Mouse (Mus musculus): ENCODE data around the gene Olfr435. TPM values are rescaled to one million over a fixed set of nuclear protein-coding genes. Genes with fewer than 3 reads are reported as not detected.

The Olfr435 gene
- total and polyA plus RNA-seq, 3 experiments = not detected

- TF ChIP-seq POLR2A (IDR thresholded peaks at IDR 0.05; ENCODE audit: insufficient read depth, low read depth, low read length) (no peak), CTCF (IDR thresholded peaks at IDR 0.05) (peak; percentile 59), EP300 (IDR thresholded peaks at IDR 0.05; ENCODE audit: insufficient read depth, low read depth, low read length) (no peak)
- WGBS = 12% methylated on average over 4 of the region's 4 CpGs
- no peaks in the 10 kb centered on the region for H3K36me3 ChIP-seq (ENCODE audit: control insufficient read depth, insufficient read depth, low read length)
- H3K4me1 ChIP-seq (ENCODE audit: control insufficient read depth, insufficient read depth, low read length) = no peaks in the 10 kb centered on the region
- intact Hi-C loops (cut with DNase I) = no loop called here
- DNase-seq = no peak
- H3K79me2 ChIP-seq (replicated peaks; ENCODE audit: control insufficient read depth, insufficient read depth, low read length) = no peaks in the 10 kb centered on the region
- no peaks in the 10 kb centered on the region for H3K27me3 ChIP-seq (ENCODE audit: control insufficient read depth, insufficient read depth, low read length)
- H3K4me3 ChIP-seq = no peak overlapping the region
- H3K27ac ChIP-seq = no peak overlapping the region
- H3K9ac ChIP-seq (ENCODE audit: low read depth, low read length) = no peak overlapping the region
Observed at GRCm38 (mm10) chr6:43242061-43242460, 45.1 kb downstream of the Olfr435 start.

GRCm38 (mm10) chr6:43247396-43247795 lies 50.5 kb downstream of the Olfr435 start:
- Histone ChIP-seq H3K4me3 (no peak overlapping the region), H3K9ac (ENCODE audit: low read depth, low read length) (no peak overlapping the region), H3K79me2 (replicated peaks; ENCODE audit: control insufficient read depth, insufficient read depth, low read length) (no peaks in the 10 kb centered on the region), H3K36me3 (ENCODE audit: control insufficient read depth, insufficient read depth, low read length) (no peaks in the 10 kb centered on the region), H3K27me3 (ENCODE audit: control insufficient read depth, insufficient read depth, low read length) (no peaks in the 10 kb centered on the region), H3K27ac (no peak overlapping the region), H3K4me1 (ENCODE audit: control insufficient read depth, insufficient read depth, low read length) (no peaks in the 10 kb centered on the region)
- DNase-seq = no peak
- 35% methylated on average over 3 of the region's 3 CpGs for WGBS
- intact Hi-C loops (cut with DNase I) = no loop called here
- no peak for TF ChIP-seq CTCF (IDR thresholded peaks at IDR 0.05)
- TF ChIP-seq POLR2A (IDR thresholded peaks at IDR 0.05; ENCODE audit: insufficient read depth, low read depth, low read length) = no peak
- TF ChIP-seq EP300 (IDR thresholded peaks at IDR 0.05; ENCODE audit: insufficient read depth, low read depth, low read length) = no peak

GRCm38 (mm10) chr6:43252994-43253393 lies 56.0 kb downstream of the Olfr435 start:
- Histone ChIP-seq H3K27ac (no peak overlapping the region), H3K27me3 (ENCODE audit: control insufficient read depth, insufficient read depth, low read length) (no peaks in the 10 kb centered on the region), H3K79me2 (replicated peaks; ENCODE audit: control insufficient read depth, insufficient read depth, low read length) (no peaks in the 10 kb centered on the region), H3K9ac (ENCODE audit: low read depth, low read length) (no peak overlapping the region), H3K4me1 (ENCODE audit: control insufficient read depth, insufficient read depth, low read length) (no peaks in the 10 kb centered on the region), H3K4me3 (no peak overlapping the region), H3K36me3 (ENCODE audit: control insufficient read depth, insufficient read depth, low read length) (no peaks in the 10 kb centered on the region)
- intact Hi-C loops (cut with DNase I) = no loop called here
- no peak for DNase-seq
- TF ChIP-seq EP300 (IDR thresholded peaks at IDR 0.05; ENCODE audit: insufficient read depth, low read depth, low read length) = no peak
- no peak for TF ChIP-seq CTCF (IDR thresholded peaks at IDR 0.05)
- TF ChIP-seq POLR2A (IDR thresholded peaks at IDR 0.05; ENCODE audit: insufficient read depth, low read depth, low read length) = no peak
- WGBS = 65% methylated on average over 1 of the region's 1 CpGs

Other genes starting within 250 kb of the Olfr435 start
- gene Olfr444, start 248.1 kb upstream of the Olfr435 start, total RNA-seq (2021) = not detected
- not detected in 2 replicates for gene Olfr444, start 248.1 kb upstream of the Olfr435 start, polyA plus RNA-seq (2012; rRNA removed)
- gene Olfr441, start 90.8 kb upstream of the Olfr435 start, total RNA-seq (2021) = not detected
- not detected in 2 replicates for gene Olfr441, start 90.8 kb upstream of the Olfr435 start, polyA plus RNA-seq (2012; rRNA removed)
- not detected for gene Olfr237-ps1, start 50.6 kb upstream of the Olfr435 start, total RNA-seq (2021)
- gene Olfr237-ps1, start 50.6 kb upstream of the Olfr435 start, polyA plus RNA-seq (2012; rRNA removed) = not detected in 2 replicates
- not detected for gene Olfr437, start 33.9 kb upstream of the Olfr435 start, total RNA-seq (2021)
- gene Olfr437, start 33.9 kb upstream of the Olfr435 start, polyA plus RNA-seq (2012; rRNA removed) = not detected in 2 replicates
- not detected for gene Olfr13, start 25.0 kb upstream of the Olfr435 start, total RNA-seq (2021)
- gene Olfr13, start 25.0 kb upstream of the Olfr435 start, polyA plus RNA-seq (2012; rRNA removed) = not detected in 2 replicates
- not detected for gene Olfr434, start 15.9 kb downstream of the Olfr435 start, total RNA-seq (2021)
- not detected in 2 replicates for gene Olfr434, start 15.9 kb downstream of the Olfr435 start, polyA plus RNA-seq (2012; rRNA removed)
- not detected for gene Olfr47, start 34.4 kb downstream of the Olfr435 start, total RNA-seq (2021)
- gene Olfr47, start 34.4 kb downstream of the Olfr435 start, polyA plus RNA-seq (2012; rRNA removed) = not detected in 2 replicates
- 10 to 100 TPM; 12.8 to 13.7 TPM for gene Arhgef5, start 68.4 kb downstream of the Olfr435 start, total RNA-seq (2021)
- 10.7 and 17.0 TPM in 2 replicates for gene Arhgef5, start 68.4 kb downstream of the Olfr435 start, polyA plus RNA-seq (2012; rRNA removed)
- not detected for gene Nobox, start 112.4 kb downstream of the Olfr435 start, total RNA-seq (2021)
- gene Nobox, start 112.4 kb downstream of the Olfr435 start, polyA plus RNA-seq (2012; rRNA removed) = not detected in 2 replicates

Data from heart, adult 2 months (tissue).